Mouse (Mus musculus) MEL (cell line): ENCODE measurements around the gene Itga9. TPM values are rescaled to one million over a fixed set of nuclear protein-coding genes. Genes with fewer than 3 reads are reported as not detected.
A peak's percentile ranks its signal among the peaks of the same experiment; 100 is the strongest.

Experiments used
- DNase-seq: peaks from one replicate; pipeline ENCODE4 v3.0.0; 2011; ENCODE audit warnings: low read depth, low spot score
- H3K27ac ChIP-seq: 2 replicates; pipeline ENCODE4 v1.5.1; 2012; ENCODE audit warnings: low read depth, mild to moderate bottlenecking, control low read depth, low read length, moderate library complexity; ENCODE audit not compliant: control insufficient read depth
- H3K27me3 ChIP-seq, 2 experiments: fragments of 150-350 bp in 1 of 2; sonication (generic) in 1 of 2; 2 replicates each; pipeline ENCODE4 v1.6.1; 2012; ENCODE audit warnings: low read length in 2 of 2, mild to moderate bottlenecking in 2 of 2, improper control_type of control experiment in 1 of 2, moderate library complexity in 1 of 2; ENCODE audit not compliant: insufficient read depth in 2 of 2, control insufficient read depth in 1 of 2
- H3K36me3 ChIP-seq, 2 experiments: 2 replicates each; pipeline ENCODE4 v1.6.1; 2012 to 2014; ENCODE audit warnings: low read length in 2 of 2, improper control_type of control experiment in 1 of 2, inconsistent platforms in 1 of 2, mild to moderate bottlenecking in 1 of 2; ENCODE audit not compliant: insufficient read depth in 2 of 2, control insufficient read depth in 1 of 2
- H3K4me1 ChIP-seq, 2 experiments: fragments of 150-350 bp in 1 of 2; sonication (generic) in 1 of 2; 2 replicates each; pipeline ENCODE4 v1.6.1; 2012; ENCODE audit warnings: low read length in 2 of 2, improper control_type of control experiment in 1 of 2, mild to moderate bottlenecking in 1 of 2; ENCODE audit not compliant: insufficient read depth in 2 of 2, control insufficient read depth in 1 of 2
- H3K4me3 ChIP-seq, 2 experiments: fragments of 150-350 bp in 1 of 2; sonication (generic) in 1 of 2; 2 replicates each; pipeline ENCODE4 v1.5.1; 2012; ENCODE audit warnings: low read depth in 2 of 2, low read length in 2 of 2, mild to moderate bottlenecking in 2 of 2, moderate library complexity in 2 of 2, control low read depth in 1 of 2, improper control_type of control experiment in 1 of 2; ENCODE audit not compliant: control insufficient read depth in 1 of 2, insufficient read depth in 1 of 2
- H3K79me2 ChIP-seq: 2 replicates; pipeline ENCODE4 v1.6.1; 2012; ENCODE audit warnings: mild to moderate bottlenecking, low read length, moderate library complexity; ENCODE audit not compliant: control insufficient read depth, poor library complexity, insufficient read depth
- H3K9ac ChIP-seq: 2 replicates; pipeline ENCODE4 v1.6.1; 2012; ENCODE audit warnings: low read depth, mild to moderate bottlenecking, control low read depth, low read length, moderate library complexity; ENCODE audit not compliant: control insufficient read depth, poor library complexity, severe bottlenecking
- H3K9me3 ChIP-seq: fragments of 150-350 bp; sonication (generic); replicated peaks from 2 replicates; pipeline ENCODE4 v1.6.1; 2012; ENCODE audit warnings: mild to moderate bottlenecking, low read length, improper control_type of control experiment, moderate library complexity; ENCODE audit not compliant: insufficient read depth
- BHLHE40 ChIP-seq: IDR thresholded peaks from 2 replicates; pipeline ENCODE4 v1.6.1; 2012; ENCODE audit warnings: low read depth, mild to moderate bottlenecking, inconsistent platforms, low read length, improper control_type of control experiment, borderline replicate concordance
- CHD2 ChIP-seq: IDR thresholded peaks from 2 replicates; pipeline ENCODE4 v1.6.1; 2011; ENCODE audit warnings: low read length, improper control_type of control experiment
- CTCF ChIP-seq, 3 experiments: IDR thresholded peaks in 2 of 3; conservative IDR thresholded peaks in 1 of 3; 2 replicates each; pipeline ENCODE4 v1.5.1; 2011 to 2012; ENCODE audit warnings: low read length in 3 of 3, low read depth in 2 of 3, mild to moderate bottlenecking in 2 of 3, improper control_type of control experiment in 1 of 3, inconsistent platforms in 1 of 3, mixed read lengths in 1 of 3, moderate library complexity in 1 of 3; ENCODE audit not compliant: control insufficient read depth in 1 of 3, insufficient read depth in 1 of 3, poor library complexity in 1 of 3, severe bottlenecking in 1 of 3
- E2F4 ChIP-seq: IDR thresholded peaks from 2 replicates; pipeline ENCODE4 v1.6.1; 2011; ENCODE audit warnings: low read depth, low read length, improper control_type of control experiment, borderline replicate concordance
- ELF1 ChIP-seq: IDR thresholded peaks from 2 replicates; pipeline ENCODE4 v1.6.1; 2014; ENCODE audit warnings: low read depth, mild to moderate bottlenecking, inconsistent platforms, low read length, improper control_type of control experiment, moderate library complexity
- EP300 ChIP-seq, 2 experiments: IDR thresholded peaks; 2 replicates each; pipeline ENCODE4 v1.6.1; 2011; ENCODE audit warnings: improper control_type of control experiment in 2 of 2, low read length in 2 of 2, low read depth in 1 of 2, mild to moderate bottlenecking in 1 of 2
- GATA1 ChIP-seq: IDR thresholded peaks from 2 replicates; pipeline ENCODE4 v1.6.1; 2011; ENCODE audit warnings: low read depth, low read length, improper control_type of control experiment
- MAFK ChIP-seq: IDR thresholded peaks from 2 replicates; pipeline ENCODE4 v1.6.1; 2011; ENCODE audit warnings: low read depth, mild to moderate bottlenecking, low read length, improper control_type of control experiment, borderline replicate concordance
- MAX ChIP-seq: IDR thresholded peaks from 2 replicates; pipeline ENCODE4 v1.6.1; 2011; ENCODE audit warnings: low read length, improper control_type of control experiment
- MEF2A ChIP-seq: IDR thresholded peaks from 2 replicates; pipeline ENCODE4 v1.6.1; 2014; ENCODE audit warnings: low read depth, mild to moderate bottlenecking, inconsistent platforms, low read length, improper control_type of control experiment; ENCODE audit not compliant: poor library complexity, insufficient replicate concordance, severe bottlenecking; ENCODE audit errors: extremely low read depth
- MXI1 ChIP-seq: IDR thresholded peaks from 2 replicates; pipeline ENCODE4 v1.6.1; 2011; ENCODE audit warnings: mild to moderate bottlenecking, low read depth, low read length, improper control_type of control experiment
- MYB ChIP-seq: IDR thresholded peaks from 2 replicates; pipeline ENCODE4 v1.6.1; 2011; ENCODE audit warnings: mild to moderate bottlenecking, low read depth, low read length, improper control_type of control experiment
- MYC ChIP-seq: IDR thresholded peaks from 2 replicates; pipeline ENCODE4 v1.6.1; 2011; ENCODE audit warnings: low read depth, mild to moderate bottlenecking, low read length, improper control_type of control experiment, moderate library complexity
- NRF1 ChIP-seq: IDR thresholded peaks from 2 replicates; pipeline ENCODE4 v1.6.1; 2014; ENCODE audit warnings: low read depth, mild to moderate bottlenecking, inconsistent platforms, low read length, improper control_type of control experiment, moderate library complexity; ENCODE audit not compliant: poor library complexity, insufficient read depth, severe bottlenecking
- POLR2A ChIP-seq, 2 experiments: IDR thresholded peaks; 2 replicates each; pipeline ENCODE4 v1.6.1; 2011 to 2012; ENCODE audit warnings: low read length in 2 of 2, mild to moderate bottlenecking in 2 of 2, control low read depth in 1 of 2, improper control_type of control experiment in 1 of 2, low read depth in 1 of 2, moderate library complexity in 1 of 2; ENCODE audit not compliant: control insufficient read depth in 1 of 2, insufficient read depth in 1 of 2, poor library complexity in 1 of 2
- POLR2AphosphoS2 ChIP-seq: IDR thresholded peaks from 2 replicates; pipeline ENCODE4 v1.6.1; 2011; ENCODE audit warnings: low read length, improper control_type of control experiment
- POLR2AphosphoS5 ChIP-seq: IDR thresholded peaks from 2 replicates; pipeline ENCODE4 v1.6.1; 2012; ENCODE audit warnings: low read depth, borderline replicate concordance, mild to moderate bottlenecking, inconsistent platforms, low read length, moderate library complexity, mixed read lengths
- RAD21 ChIP-seq: IDR thresholded peaks from 2 replicates; pipeline ENCODE4 v1.6.1; 2011; ENCODE audit warnings: mild to moderate bottlenecking, low read depth, low read length, improper control_type of control experiment
- RCOR1 ChIP-seq: IDR thresholded peaks from 2 replicates; pipeline ENCODE4 v1.6.1; 2012; ENCODE audit warnings: low read depth, mild to moderate bottlenecking, inconsistent platforms, low read length, improper control_type of control experiment
- SIN3A ChIP-seq: IDR thresholded peaks from 2 replicates; pipeline ENCODE4 v1.6.1; 2012; ENCODE audit warnings: low read length, improper control_type of control experiment, inconsistent platforms
- SMC3 ChIP-seq: IDR thresholded peaks from 2 replicates; pipeline ENCODE4 v1.6.1; 2011; ENCODE audit warnings: low read depth, low read length, improper control_type of control experiment
- TAL1 ChIP-seq: IDR thresholded peaks from 2 replicates; pipeline ENCODE4 v1.6.1; 2012; ENCODE audit warnings: mild to moderate bottlenecking, inconsistent platforms, low read length, moderate library complexity, mixed read lengths
- TCF12 ChIP-seq: IDR thresholded peaks from 2 replicates; pipeline ENCODE4 v1.6.1; 2014; ENCODE audit warnings: low read depth, mild to moderate bottlenecking, inconsistent platforms, low read length, improper control_type of control experiment, moderate library complexity
- UBTF ChIP-seq: IDR thresholded peaks from 2 replicates; pipeline ENCODE4 v1.6.1; 2012; ENCODE audit warnings: low read depth, mild to moderate bottlenecking, inconsistent platforms, low read length, improper control_type of control experiment, moderate library complexity, borderline replicate concordance; ENCODE audit not compliant: insufficient read depth
- USF1 ChIP-seq: IDR thresholded peaks from 2 replicates; pipeline ENCODE4 v1.6.1; 2014; ENCODE audit warnings: low read depth, mild to moderate bottlenecking, inconsistent platforms, low read length, improper control_type of control experiment, moderate library complexity
- USF2 ChIP-seq, 2 experiments: IDR thresholded peaks; 2 replicates each; pipeline ENCODE4 v1.6.1; 2011 to 2012; ENCODE audit warnings: improper control_type of control experiment in 2 of 2, low read length in 2 of 2, borderline replicate concordance in 1 of 2, inconsistent platforms in 1 of 2, low read depth in 1 of 2, mild to moderate bottlenecking in 1 of 2; ENCODE audit not compliant: insufficient read depth in 1 of 2
- ZKSCAN1 ChIP-seq: IDR thresholded peaks from 2 replicates; pipeline ENCODE4 v1.6.1; 2012; ENCODE audit warnings: low read depth, mild to moderate bottlenecking, inconsistent platforms, low read length, improper control_type of control experiment, moderate library complexity
- ZNF384 ChIP-seq: IDR thresholded peaks from 2 replicates; pipeline ENCODE4 v1.6.1; 2012; ENCODE audit warnings: low read depth, mild to moderate bottlenecking, inconsistent platforms, low read length, improper control_type of control experiment
- polyA plus RNA-seq, 2 experiments: library from polyadenylated mRNA; stranded (reverse) in 1 of 2; unstranded in 1 of 2; fragments of >175 nt in 1 of 2; fragments of >200 nt in 1 of 2; gene quantifications; 2 replicates each; pipeline versions ENCODE4 v1.2.1 to v1.2.4; 2012; ENCODE audit warnings: low replicate concordance in 2 of 2, low read depth in 1 of 2; ENCODE audit not compliant: insufficient read length in 2 of 2, insufficient read depth in 1 of 2, missing spikeins in 1 of 2
- total RNA-seq: library from RNA; depleted of rRNA; stranded (reverse); fragments of 300-350 nt; gene quantifications from 2 replicates; pipeline ENCODE4 v1.2.3, GENCODE M21; 2012

Gene Itga9
- total and polyA plus RNA-seq, 3 experiments, result 0.19 to 0.21 TPM; not detected in 1

- Histone ChIP-seq H3K36me3 (peaks cover 0 to 6% of the 10 kb centered on the region in 2 experiments; a peak in 2 of 4 replicates), H3K9ac (no peak overlapping the region), H3K4me3 (no peak overlapping the region), H3K4me1 (peaks cover 7 to 17% of the 10 kb centered on the region in 2 experiments), H3K79me2 (no peaks in the 10 kb centered on the region), H3K27ac (no peak overlapping the region), H3K9me3 (no peaks in the 10 kb centered on the region), H3K27me3 (no peaks in the 10 kb centered on the region)
- peak; percentile 19 for DNase-seq
- no peak for TF ChIP-seq ZNF384
- no peak for TF ChIP-seq NRF1
- peak; percentile 7 to 45 (median 15); a peak in 2 of 6 replicates for TF ChIP-seq CTCF (IDR thresholded peaks at IDR 0.05 in 2 of 3, conservative IDR thresholded peaks at IDR 0.05 in 1 of 3; ENCODE audit: control insufficient read depth in 1 of 3, insufficient read depth in 1 of 3, low read depth in 2 of 3, low read length in 3 of 3, poor library complexity in 1 of 3, severe bottlenecking in 1 of 3)
- no peak for TF ChIP-seq CHD2
- TF ChIP-seq E2F4, result no peak
- no peak for TF ChIP-seq SIN3A
- TF ChIP-seq SMC3, result peak; percentile 28; the same call in 1 of the 2 replicates
- TF ChIP-seq MYB, result no peak
- TF ChIP-seq RAD21, result peak; percentile 43
Observed at GRCm38 (mm10) chr9:118684343-118684742, 77.9 kb downstream of the Itga9 start.

- H3K9ac ChIP-seq, result peak overlapping the region; percentile 20; the same call in 1 of the 2 replicates
- H3K27me3 ChIP-seq, result no peaks in the 10 kb centered on the region
- H3K79me2 ChIP-seq, result no peaks in the 10 kb centered on the region
- H3K4me3 ChIP-seq, result peak overlapping the region in 1 of 2 experiments; percentile 59; a peak in 2 of 4 replicates
- no peaks in the 10 kb centered on the region for H3K9me3 ChIP-seq
- H3K36me3 ChIP-seq, result peaks cover 0 to 6% of the 10 kb centered on the region in 2 experiments; a peak in 2 of 4 replicates
- peak overlapping the region; percentile 1 for H3K27ac ChIP-seq
- H3K4me1 ChIP-seq, result peaks cover 7 to 17% of the 10 kb centered on the region in 2 experiments
- DNase-seq, result peak; percentile 56
- TF ChIP-seq MXI1, result no peak
- no peak for TF ChIP-seq POLR2AphosphoS5
- no peak for TF ChIP-seq UBTF
- TF ChIP-seq TCF12, result peak; percentile 91
- TF ChIP-seq SIN3A, result peak; percentile 27; the same call in 1 of the 2 replicates
- no peak for TF ChIP-seq POLR2AphosphoS2
- TF ChIP-seq EP300 (IDR thresholded peaks at IDR 0.05; ENCODE audit: low read depth in 1 of 2, low read length in 2 of 2), result peak; percentile 61 to 93; a peak in 3 of 4 replicates
- no peak for TF ChIP-seq ZKSCAN1
- TF ChIP-seq MYC, result no peak
- no peak for TF ChIP-seq POLR2A (IDR thresholded peaks at IDR 0.05; ENCODE audit: control insufficient read depth in 1 of 2, insufficient read depth in 1 of 2, low read depth in 1 of 2, low read length in 2 of 2, poor library complexity in 1 of 2)
- peak; percentile 73 for TF ChIP-seq RCOR1
- TF ChIP-seq USF2 (IDR thresholded peaks at IDR 0.05; ENCODE audit: borderline replicate concordance in 1 of 2, insufficient read depth in 1 of 2, low read depth in 1 of 2, low read length in 2 of 2), result 0 out of 4 replicates have a peak, but pooled peaks of 1 of the 2 experiments have one; percentile 6
- TF ChIP-seq MEF2A, result no peak
- TF ChIP-seq USF1, result peak; percentile 75
- TF ChIP-seq ZNF384, result no peak
- TF ChIP-seq BHLHE40, result 0 out of 2 replicates have a peak, but pooled peaks have one; percentile 33
- peak; percentile 53 for TF ChIP-seq TAL1
- no peak for TF ChIP-seq NRF1
- TF ChIP-seq MAX, result peak; percentile 47; the same call in 1 of the 2 replicates
- TF ChIP-seq MAFK, result no peak
- no peak for TF ChIP-seq ELF1
- TF ChIP-seq CTCF (IDR thresholded peaks at IDR 0.05 in 2 of 3, conservative IDR thresholded peaks at IDR 0.05 in 1 of 3; ENCODE audit: control insufficient read depth in 1 of 3, insufficient read depth in 1 of 3, low read depth in 2 of 3, low read length in 3 of 3, poor library complexity in 1 of 3, severe bottlenecking in 1 of 3), result no peak
- peak; percentile 63 for TF ChIP-seq GATA1
Observed at GRCm38 (mm10) chr9:118686166-118686961, 79.9 kb downstream of the Itga9 start.
